Mouse (Mus musculus) heart, embryonic 10.5 days (tissue): Measurements from ENCODE around the gene Adamts4. TPM values are rescaled to one million over a fixed set of nuclear protein-coding genes. Genes with fewer than 3 reads are reported as not detected.
A peak's percentile ranks its signal among the peaks of the same experiment; 100 is the strongest.

Experiments
- DNase-seq: peaks from one replicate; pipeline ENCODE4 v3.0.0-alpha.2; 2017; ENCODE audit warnings: low spot score
- H3K27ac ChIP-seq: fragments of 300-500 bp; sonication (generic); 2 replicates; pipeline ENCODE4 v1.5.1; 2016; ENCODE audit warnings: mild to moderate bottlenecking
- H3K27me3 ChIP-seq: fragments of 300-500 bp; sonication (generic); 2 replicates; pipeline ENCODE4 v1.6.1; 2016; ENCODE audit warnings: mild to moderate bottlenecking; ENCODE audit not compliant: poor library complexity, insufficient read depth, severe bottlenecking
- H3K36me3 ChIP-seq: fragments of 300-500 bp; sonication (generic); 2 replicates; pipeline ENCODE4 v1.6.1; 2016; ENCODE audit warnings: mild to moderate bottlenecking, moderate library complexity
- H3K4me1 ChIP-seq: fragments of 300-500 bp; sonication (generic); 2 replicates; pipeline ENCODE4 v1.6.1; 2016; ENCODE audit warnings: mild to moderate bottlenecking
- H3K4me3 ChIP-seq: fragments of 300-500 bp; sonication (generic); 2 replicates; pipeline ENCODE4 v1.5.1; 2016; ENCODE audit warnings: mild to moderate bottlenecking, moderate library complexity
- H3K9me3 ChIP-seq: fragments of 300-500 bp; sonication (generic); 2 replicates; pipeline ENCODE4 v1.6.1; 2016; ENCODE audit warnings: mild to moderate bottlenecking, moderate library complexity
- WGBS: fragments of 180-500 bp; shearing (Covaris S2); methylation state at CpG from one replicate; pipeline ENCODE4 v1.1.7; 2016; 5-methylcytosine and 5-hydroxymethylcytosine counted together
- polyA plus RNA-seq: library from polyadenylated mRNA; unstranded; fragments of >200 nt; fragmentation: Nextera tagmentation; extraction: Ambion mirVana; gene quantifications from 2 replicates; pipeline ENCODE4 v1.2.1, GENCODE M21; 2016

Adamts4 gene
- polyA plus RNA-seq, 1 experiment from 2014 or later, result 2.8 TPM

DNA sequence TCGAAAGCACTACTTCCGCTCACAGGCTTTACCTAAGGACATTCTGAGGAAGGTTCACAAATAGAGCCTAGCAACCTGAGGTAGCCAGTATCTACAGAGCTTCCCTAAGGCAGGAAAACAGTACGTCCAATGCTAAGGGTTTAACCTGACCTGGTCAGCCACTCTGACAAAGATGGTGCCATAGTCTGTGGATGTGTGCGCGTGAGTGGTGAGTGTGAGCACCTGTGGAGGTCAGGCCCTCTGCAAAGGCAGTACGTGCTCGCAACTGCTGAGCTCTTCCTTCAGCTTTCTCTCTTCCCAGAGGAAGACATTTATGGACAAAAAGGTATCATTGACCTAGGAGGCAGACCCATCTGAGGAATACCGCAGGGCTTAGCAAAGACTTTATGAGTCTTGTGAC is 28.2 kb downstream of the Adamts4 start:
- Histone ChIP-seq H3K9me3 (no peaks in the 10 kb centered on the region), H3K27ac (no peak overlapping the region), H3K4me3 (no peak overlapping the region), H3K4me1 (peaks cover 24% of the 10 kb centered on the region), H3K27me3 (no peaks in the 10 kb centered on the region), H3K36me3 (peaks cover 71% of the 10 kb centered on the region)
- WGBS, result 95% methylated on average over 8 of the region's 8 CpGs
- DNase-seq, result peak; percentile 63

DNA sequence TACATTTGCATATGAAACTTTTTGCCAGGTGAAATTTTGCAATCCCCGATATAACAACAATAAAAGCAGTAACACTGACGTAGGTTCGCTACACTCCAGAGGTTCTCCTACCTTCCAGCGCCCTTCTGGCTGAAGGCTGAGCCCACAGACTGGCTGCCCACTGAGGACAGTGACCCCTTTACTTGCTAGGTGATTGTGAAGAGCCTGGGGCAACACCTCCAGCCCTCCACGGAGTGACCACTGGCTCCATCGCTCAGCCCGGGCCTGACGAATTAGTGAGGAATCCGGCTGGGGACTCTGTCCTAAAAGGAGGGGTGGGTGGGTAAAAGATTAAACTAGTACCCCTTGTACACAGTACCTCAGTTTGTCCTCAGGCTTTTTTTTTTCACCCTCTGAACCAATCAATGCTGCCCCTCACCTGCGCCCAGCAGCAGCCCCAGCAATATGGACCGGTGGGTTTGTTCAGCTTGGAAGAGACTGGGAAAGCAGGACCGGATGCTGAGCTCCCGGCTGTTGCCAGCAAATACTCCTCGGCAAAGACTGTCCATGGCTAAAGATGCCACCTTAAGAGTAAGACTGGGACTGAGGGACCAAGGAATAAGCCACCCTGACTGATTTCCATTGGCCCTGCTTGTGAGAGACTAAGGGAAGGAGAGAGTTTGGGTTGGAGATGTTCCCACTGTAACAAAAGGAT is 28.9 kb downstream of the Adamts4 start:
- Histone ChIP-seq H3K27ac (peak overlapping the region; percentile 83; the same call in 1 of the 2 replicates), H3K27me3 (no peaks in the 10 kb centered on the region), H3K4me3 (peak overlapping the region; percentile 77), H3K9me3 (no peaks in the 10 kb centered on the region), H3K36me3 (peaks cover 70% of the 10 kb centered on the region), H3K4me1 (peaks cover 24% of the 10 kb centered on the region)
- DNase-seq, result peak; percentile 72
- WGBS, result 86% methylated on average over 14 of the region's 14 CpGs

DNA sequence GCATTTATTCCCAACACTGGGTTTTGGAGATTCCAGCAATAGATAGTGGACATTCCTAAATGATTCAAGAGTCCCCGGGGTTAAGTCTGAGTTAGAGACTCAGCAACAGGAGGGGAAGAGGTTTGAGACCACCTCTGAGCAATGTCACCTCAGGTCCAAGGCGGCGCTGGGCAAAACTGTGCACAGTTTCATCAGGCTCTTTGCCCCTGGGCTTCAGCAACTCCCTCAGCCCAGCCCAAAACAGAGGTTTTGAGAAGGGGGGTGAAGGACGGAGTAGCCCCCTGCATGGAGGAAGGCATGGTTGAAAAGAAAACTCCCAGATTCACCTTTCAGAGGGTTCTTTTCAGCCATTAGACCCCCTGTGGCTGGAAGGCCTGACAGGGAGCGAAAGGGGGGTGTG is 29.5 kb downstream of the Adamts4 start:
- peak; percentile 71 for DNase-seq
- Histone ChIP-seq H3K27ac (peak overlapping the region; percentile 83), H3K9me3 (no peaks in the 10 kb centered on the region), H3K36me3 (peaks cover 68% of the 10 kb centered on the region), H3K27me3 (no peaks in the 10 kb centered on the region), H3K4me1 (peaks cover 24% of the 10 kb centered on the region), H3K4me3 (peak overlapping the region; percentile 77)
- 55% methylated on average over 5 of the region's 5 CpGs for WGBS

DNA sequence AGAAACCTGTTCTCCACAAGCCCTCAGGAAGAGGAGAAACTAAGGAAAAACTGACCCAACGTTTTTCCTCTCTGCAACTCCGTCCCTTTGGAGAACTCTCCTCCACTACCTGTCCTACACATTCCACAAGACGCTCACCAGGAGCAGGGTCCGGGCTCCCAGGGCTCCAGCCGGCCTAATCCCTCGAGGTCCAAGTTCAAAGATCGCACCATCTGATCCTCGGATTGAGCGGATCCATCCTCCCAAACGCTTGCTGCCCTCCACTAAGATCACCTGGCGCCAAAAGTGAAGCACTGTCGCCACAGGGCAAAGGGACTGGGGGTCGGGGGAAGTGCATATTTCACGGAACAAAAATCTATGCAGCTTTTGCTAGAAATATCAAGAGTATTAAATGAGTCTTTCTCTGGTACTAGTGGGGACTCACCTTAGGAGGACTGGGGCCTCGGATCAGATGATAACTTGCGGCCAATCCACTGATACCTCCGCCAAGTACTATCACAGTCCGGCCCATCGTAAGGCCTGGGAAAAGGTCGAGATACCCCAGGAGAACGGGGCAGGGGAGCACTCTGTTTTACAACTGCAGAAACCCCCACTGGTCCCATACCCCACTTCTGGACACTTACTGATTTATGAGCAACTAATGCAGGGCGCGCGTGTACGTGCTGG is 30.2 kb downstream of the Adamts4 start:
- H3K36me3 ChIP-seq, result peaks cover 68% of the 10 kb centered on the region
- no peaks in the 10 kb centered on the region for H3K27me3 ChIP-seq
- peak overlapping the region; percentile 83 for H3K27ac ChIP-seq
- WGBS, result 1% methylated on average over 25 of the region's 25 CpGs
- H3K9me3 ChIP-seq, result no peaks in the 10 kb centered on the region
- H3K4me3 ChIP-seq, result peak overlapping the region; percentile 77
- DNase-seq, result peak; percentile 76
- peaks cover 24% of the 10 kb centered on the region for H3K4me1 ChIP-seq

DNA sequence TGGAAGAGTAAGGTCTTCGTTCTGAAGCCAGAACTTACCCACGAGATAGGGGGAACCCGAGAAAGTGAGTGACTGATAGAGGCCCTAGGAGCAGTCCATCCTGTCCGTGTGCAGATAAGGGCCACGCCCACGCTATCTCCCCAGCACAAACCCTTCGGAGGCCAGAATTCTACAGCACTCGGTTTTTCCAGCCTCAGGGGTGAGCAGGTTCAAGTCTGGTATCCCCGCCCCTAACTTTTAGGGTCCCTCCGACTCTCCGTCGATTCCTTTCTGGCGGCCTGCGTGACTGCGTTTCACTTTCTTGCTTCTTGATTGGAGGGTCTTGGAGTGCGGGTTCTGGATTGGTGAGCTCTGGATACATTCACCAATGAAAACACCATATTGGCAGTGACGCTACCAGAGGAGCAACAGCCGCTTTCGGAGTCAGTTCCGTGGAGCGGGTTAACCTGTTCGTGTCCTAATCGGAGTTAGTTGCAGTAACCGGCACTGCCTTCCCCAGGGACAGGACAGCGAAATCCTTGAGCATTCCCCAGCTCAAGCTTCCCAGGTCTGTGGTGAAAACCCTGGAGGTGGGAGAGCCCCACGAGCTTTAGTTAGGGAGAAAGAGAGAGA is 30.8 kb downstream of the Adamts4 start, which contains the start of gene Ppox:
Ppox (minus strand) TSS at position 271 of the 612 bp plus-strand sequence.
- Histone ChIP-seq H3K27me3 (no peaks in the 10 kb centered on the region), H3K27ac (peak within 1 kb of the TSS; percentile 83), H3K36me3 (peaks cover 68% of the 10 kb centered on the region), H3K9me3 (no peaks in the 10 kb centered on the region), H3K4me3 (peak within 1 kb of the TSS; percentile 77), H3K4me1 (peaks cover 30% of the 10 kb centered on the region)
- DNase-seq, result peak; percentile 99
- under 1% methylated on average over 26 of the region's 26 CpGs for WGBS

DNA sequence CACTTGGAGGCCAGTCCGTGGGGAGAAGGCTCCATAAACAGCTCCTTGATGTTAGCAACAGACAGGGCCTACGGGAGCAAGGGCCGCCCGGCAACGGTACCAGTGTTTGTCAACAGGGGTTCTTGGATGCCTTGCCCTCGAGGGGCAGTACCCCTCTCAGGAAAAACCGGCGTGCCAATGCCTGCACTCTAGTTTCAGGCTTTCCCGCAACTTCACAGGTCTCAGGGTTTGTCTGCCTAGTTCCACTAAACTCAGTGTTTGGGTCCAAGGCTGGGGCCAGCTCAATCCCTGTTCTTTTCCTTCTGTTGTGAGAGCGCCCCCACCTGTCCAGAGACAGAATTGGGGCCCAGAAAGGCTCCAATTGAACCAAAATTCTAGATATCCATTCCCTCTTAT is 31.3 kb downstream of the Adamts4 start:
- WGBS, result under 1% methylated on average over 10 of the region's 10 CpGs
- H3K36me3 ChIP-seq, result peaks cover 68% of the 10 kb centered on the region
- H3K4me3 ChIP-seq, result peak overlapping the region; percentile 77
- DNase-seq, result no peak
- H3K4me1 ChIP-seq, result peaks cover 31% of the 10 kb centered on the region
- H3K27ac ChIP-seq, result peak overlapping the region; percentile 83
- H3K9me3 ChIP-seq, result no peaks in the 10 kb centered on the region
- no peaks in the 10 kb centered on the region for H3K27me3 ChIP-seq

DNA sequence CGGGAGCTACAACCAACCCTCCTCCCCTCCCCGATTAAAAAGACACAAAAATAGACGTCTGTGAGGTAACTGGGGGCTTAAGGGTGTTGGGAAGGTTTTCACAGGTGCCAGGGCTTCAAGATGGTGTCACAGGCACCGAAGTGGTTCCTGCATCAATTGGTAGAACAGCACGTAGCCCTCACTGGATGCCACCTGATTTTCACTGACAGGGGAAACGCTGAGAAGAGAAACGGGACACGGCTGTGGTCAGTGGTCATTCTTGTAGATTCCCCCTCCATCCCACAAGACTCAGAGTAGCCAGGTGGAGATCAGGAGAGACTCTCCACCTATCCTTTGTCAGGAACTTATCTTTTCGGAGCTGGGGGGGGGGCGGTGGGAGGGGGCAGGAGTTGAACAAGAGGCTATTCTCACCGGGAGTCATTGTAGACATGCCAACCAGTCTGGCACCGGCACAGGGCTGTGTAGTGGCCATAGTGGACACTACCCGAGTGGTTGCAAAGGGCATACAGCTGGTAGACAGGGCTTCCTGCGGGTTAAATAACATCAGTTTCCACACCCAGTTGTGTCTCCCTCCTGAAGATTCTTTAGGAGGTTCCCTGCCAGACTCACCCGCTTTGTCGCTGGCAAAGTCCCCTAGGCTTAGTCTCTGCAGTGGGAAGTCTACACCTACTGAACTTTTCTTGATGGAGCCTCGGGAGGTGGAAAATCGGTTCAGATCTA is 32.0 kb downstream of the Adamts4 start:
- peak overlapping the region; percentile 77 for H3K4me3 ChIP-seq
- DNase-seq, result peak; percentile 72
- H3K36me3 ChIP-seq, result peaks cover 63% of the 10 kb centered on the region
- H3K4me1 ChIP-seq, result peaks cover 39% of the 10 kb centered on the region
- no peaks in the 10 kb centered on the region for H3K27me3 ChIP-seq
- peak overlapping the region; percentile 83; the same call in 1 of the 2 replicates for H3K27ac ChIP-seq
- WGBS, result 72% methylated on average over 18 of the region's 18 CpGs
- H3K9me3 ChIP-seq, result no peaks in the 10 kb centered on the region

DNA sequence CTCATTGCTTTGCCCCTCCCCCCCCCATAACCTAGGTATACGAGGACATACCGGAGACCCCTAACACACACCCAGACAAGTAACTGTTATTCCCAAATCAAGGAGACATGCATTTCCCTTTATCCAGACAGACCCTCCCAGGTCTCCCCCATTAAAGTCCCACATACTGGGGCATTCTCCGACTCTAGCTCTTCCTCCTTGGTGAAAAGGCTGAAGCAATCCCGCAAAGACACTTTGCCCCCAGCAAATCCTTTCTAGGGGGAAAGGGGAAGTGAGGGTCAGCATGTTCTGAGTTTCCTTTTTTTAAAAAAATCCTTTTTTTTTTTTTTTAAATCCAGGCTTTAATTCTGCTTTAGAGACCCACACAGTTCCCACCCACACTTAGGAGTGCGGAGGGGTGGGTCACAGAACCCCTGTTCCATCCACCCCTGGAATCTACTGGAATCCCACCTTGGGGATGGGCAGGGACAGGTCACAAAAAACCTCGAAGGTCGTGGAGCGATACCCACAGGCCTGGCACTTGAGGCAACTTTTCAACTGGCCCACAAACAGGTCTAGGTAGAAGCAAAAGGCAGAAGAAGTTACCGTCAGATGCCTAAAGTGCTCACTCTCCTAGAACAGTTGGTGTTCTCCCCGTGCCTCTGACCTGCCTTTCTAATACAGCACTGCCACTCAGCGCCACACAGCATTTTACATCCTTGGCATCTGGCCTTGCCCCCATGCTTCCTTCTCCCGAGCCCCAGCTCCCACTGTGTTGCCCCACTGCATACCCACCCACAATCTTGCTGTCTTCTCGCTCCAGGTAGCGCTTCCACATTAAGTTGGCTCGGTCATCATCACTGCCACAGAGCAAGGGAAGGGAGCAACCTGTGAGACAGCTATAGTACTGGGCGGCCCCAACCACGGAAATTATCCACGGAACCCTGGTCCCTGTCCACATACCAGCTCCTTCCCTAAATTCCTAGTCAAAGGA is 33.3 kb downstream of the Adamts4 start:
- 93% methylated on average over 18 of the region's 18 CpGs for WGBS
- no peak overlapping the region for H3K4me3 ChIP-seq
- no peaks in the 10 kb centered on the region for H3K9me3 ChIP-seq
- H3K36me3 ChIP-seq, result peaks cover 55% of the 10 kb centered on the region
- DNase-seq, result peak; percentile 74
- H3K27me3 ChIP-seq, result no peaks in the 10 kb centered on the region
- peaks cover 45% of the 10 kb centered on the region for H3K4me1 ChIP-seq
- H3K27ac ChIP-seq, result no peak overlapping the region

DNA sequence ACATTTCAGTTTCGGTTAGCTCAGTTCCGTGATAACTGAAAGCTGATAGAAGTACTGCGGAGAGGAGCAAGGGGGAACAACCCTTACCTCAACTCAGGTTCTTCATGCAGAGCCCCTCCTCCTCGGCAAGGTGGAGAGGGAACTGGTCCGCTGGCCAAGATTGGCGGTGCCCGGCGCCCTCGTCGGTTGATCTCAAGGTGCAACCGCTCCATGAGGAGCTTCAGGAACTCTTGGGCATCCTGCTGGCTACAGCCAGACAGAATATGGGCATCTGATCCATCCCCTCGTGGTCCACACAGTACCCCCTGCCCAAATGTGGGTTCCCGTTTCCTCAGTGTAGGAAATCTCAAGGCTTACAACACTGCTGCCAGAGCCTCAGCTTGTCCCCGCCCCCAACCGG is 34.3 kb downstream of the Adamts4 start:
- H3K27me3 ChIP-seq, result no peaks in the 10 kb centered on the region
- DNase-seq, result no peak
- no peaks in the 10 kb centered on the region for H3K9me3 ChIP-seq
- H3K4me3 ChIP-seq, result no peak overlapping the region
- H3K36me3 ChIP-seq, result peaks cover 59% of the 10 kb centered on the region
- no peak overlapping the region for H3K27ac ChIP-seq
- 92% methylated on average over 15 of the region's 15 CpGs for WGBS
- H3K4me1 ChIP-seq, result peaks cover 45% of the 10 kb centered on the region

DNA sequence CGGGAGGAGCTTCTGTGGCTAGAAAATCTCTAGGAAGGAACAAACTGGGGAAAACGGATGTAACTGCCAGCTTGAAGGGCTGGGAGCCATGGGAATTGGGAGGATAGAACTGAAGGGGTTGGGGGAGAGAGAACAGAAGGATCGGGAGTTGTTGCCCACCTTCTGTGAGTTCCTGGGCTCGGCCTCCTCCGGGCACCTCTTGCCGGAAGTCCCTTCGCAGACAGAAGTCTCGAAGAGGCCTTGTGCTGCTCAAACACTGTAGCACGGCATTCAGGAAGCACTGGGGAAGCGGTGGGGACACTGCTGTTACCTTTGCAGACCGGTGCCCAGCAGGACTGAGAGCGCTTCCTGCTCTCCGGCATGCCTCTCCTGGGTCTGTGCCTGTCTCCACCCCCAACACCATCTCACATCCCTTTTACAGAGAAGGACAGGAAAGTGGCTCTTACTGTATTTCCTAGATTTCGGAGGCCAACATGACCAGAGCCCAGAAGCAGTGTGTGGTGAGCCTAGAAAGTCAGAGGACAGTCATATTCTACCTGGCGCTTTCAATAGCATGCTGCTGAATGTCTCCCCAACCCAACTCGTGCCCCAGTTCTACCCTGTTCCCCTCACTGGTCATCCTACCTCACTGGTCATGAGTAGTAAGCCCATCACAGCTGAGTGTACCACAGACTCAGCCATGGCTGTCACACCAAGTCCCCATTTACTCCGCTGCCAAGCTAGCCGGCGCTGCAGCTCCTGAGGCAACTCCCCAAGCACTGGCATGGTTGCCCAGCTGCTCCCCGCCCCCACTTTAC is 35.1 kb downstream of the Adamts4 start:
- peak; percentile 72 for DNase-seq
- 79% methylated on average over 20 of the region's 20 CpGs for WGBS
- H3K27me3 ChIP-seq, result no peaks in the 10 kb centered on the region
- no peak overlapping the region for H3K4me3 ChIP-seq
- peaks cover 39% of the 10 kb centered on the region for H3K4me1 ChIP-seq
- no peak overlapping the region for H3K27ac ChIP-seq
- H3K36me3 ChIP-seq, result peaks cover 66% of the 10 kb centered on the region
- no peaks in the 10 kb centered on the region for H3K9me3 ChIP-seq

DNA sequence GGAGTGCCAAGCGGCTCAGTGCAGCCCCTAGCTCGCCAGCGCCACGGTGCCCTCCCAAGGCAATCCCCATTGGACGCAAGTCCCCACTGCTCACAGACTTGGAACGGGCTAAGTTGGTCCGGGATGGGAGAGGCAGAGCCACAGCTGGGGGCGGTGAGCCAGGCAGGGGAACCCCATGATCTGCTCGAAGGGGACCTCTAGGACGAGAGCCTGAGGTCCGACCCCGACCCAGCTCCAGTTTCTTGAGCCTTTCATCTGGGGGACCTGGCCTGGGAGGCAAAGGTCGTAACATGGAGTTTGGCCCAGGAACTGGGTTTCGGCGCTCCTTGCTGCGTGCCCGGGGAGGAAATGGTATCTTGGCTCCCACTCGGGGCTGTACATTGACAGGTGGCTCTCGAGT is 36.3 kb downstream of the Adamts4 start:
- peaks cover 72% of the 10 kb centered on the region for H3K36me3 ChIP-seq
- no peaks in the 10 kb centered on the region for H3K27me3 ChIP-seq
- 87% methylated on average over 19 of the region's 19 CpGs for WGBS
- H3K4me1 ChIP-seq, result peaks cover 36% of the 10 kb centered on the region
- H3K9me3 ChIP-seq, result no peaks in the 10 kb centered on the region
- DNase-seq, result no peak
- H3K27ac ChIP-seq, result peak overlapping the region; percentile 18; the same call in 1 of the 2 replicates
- H3K4me3 ChIP-seq, result peak overlapping the region; percentile 86; the same call in 1 of the 2 replicates
